Mouse (Mus musculus) heart, adult 2 months (tissue): ENCODE measurements around the gene Necab3.

Experiments
- CTCF ChIP-seq: fragments of 200-600 bp; IDR thresholded peaks from 2 replicates; pipeline ENCODE4 v1.8.1; 2022; ENCODE audit warnings: antibody characterized with exemption, mild to moderate bottlenecking, moderate library complexity
- EP300 ChIP-seq: fragments of 200-500 bp; IDR thresholded peaks from 2 replicates; pipeline ENCODE4 v1.6.1; 2011; ENCODE audit warnings: low read depth, low read length, control low read depth; ENCODE audit not compliant: insufficient read depth
- POLR2A ChIP-seq: fragments of 200-500 bp; IDR thresholded peaks from 2 replicates; pipeline ENCODE4 v1.6.1; 2011; ENCODE audit warnings: mild to moderate bottlenecking, low read depth, low read length, control low read depth; ENCODE audit not compliant: insufficient read depth

GRCm38 (mm10) chr2:154507566-154508283, 51.0 kb downstream of the Necab3 start:
- TF ChIP-seq CTCF (peak; percentile 54), EP300 (no peak), POLR2A (no peak)
